Mouse (Mus musculus) forebrain, embryonic 16.5 days (tissue): ENCODE data around the gene Mex3d. TPM values are rescaled to one million over a fixed set of nuclear protein-coding genes. Genes with fewer than 3 reads are reported as not detected.

Experiments used
- ATAC-seq: fragments of 200-750 bp; cut with Nextera tagmentation; 2 replicates; pipeline ENCODE4 v1.8.0; 2017; ENCODE audit warnings: mild to moderate bottlenecking, moderate library complexity
- H3K27ac ChIP-seq: fragments of 300-500 bp; sonication (generic); 2 replicates; pipeline ENCODE4 v1.5.1; 2014; ENCODE audit warnings: low read length, control low read depth
- H3K27me3 ChIP-seq: fragments of 300-500 bp; sonication (generic); replicated peaks from 2 replicates; pipeline ENCODE4 v1.6.1; 2014; ENCODE audit warnings: low read length; ENCODE audit not compliant: control insufficient read depth, insufficient read depth
- H3K36me3 ChIP-seq: fragments of 300-500 bp; sonication (generic); 2 replicates; pipeline ENCODE4 v1.6.1; 2014; ENCODE audit not compliant: control insufficient read depth, insufficient read depth
- H3K4me1 ChIP-seq: fragments of 300-500 bp; sonication (generic); replicated peaks from 2 replicates; pipeline ENCODE4 v1.6.1; 2014; ENCODE audit warnings: low read length; ENCODE audit not compliant: control insufficient read depth, insufficient read depth
- H3K4me2 ChIP-seq: fragments of 300-500 bp; sonication (generic); 2 replicates; pipeline ENCODE4 v1.6.1; 2014; ENCODE audit warnings: mild to moderate bottlenecking, low read length, control low read depth
- H3K4me3 ChIP-seq: fragments of 300-500 bp; sonication (generic); replicated peaks from 2 replicates; pipeline ENCODE4 v1.5.1; 2014; ENCODE audit warnings: mild to moderate bottlenecking, low read length, control low read depth
- H3K9ac ChIP-seq: fragments of 300-500 bp; sonication (generic); replicated peaks from 2 replicates; pipeline ENCODE4 v1.6.1; 2014; ENCODE audit warnings: low read depth, low read length, control low read depth
- H3K9me3 ChIP-seq: fragments of 300-500 bp; sonication (generic); 2 replicates; pipeline ENCODE4 v1.6.1; 2016; ENCODE audit warnings: low read length; ENCODE audit not compliant: control insufficient read depth
- whole genome bisulfite sequencing: fragments of 180-500 bp; shearing (Covaris S2); extraction: QIAGEN DNeasy Blood & Tissue Kit; methylation state at CpG from one replicate; pipeline ENCODE4 v1.1.7; 2014; 5-methylcytosine and 5-hydroxymethylcytosine counted together
- polyA plus RNA-seq: library from polyadenylated mRNA; unstranded; fragments of >200 nt; fragmentation: Nextera tagmentation; extraction: Ambion mirVana; gene quantifications from 2 replicates; pipeline ENCODE4 v1.2.1, GENCODE M21; 2015

Mex3d gene
- polyA plus RNA-seq, 1 experiment from 2014 or later = 16.3 TPM

GRCm38 (mm10) chr10:80343425-80343895, 44.0 kb downstream of the Mex3d start:
- Histone ChIP-seq H3K9ac (0 out of 2 replicates have a peak overlapping the region, but pooled peaks have one; percentile 1), H3K36me3 (no peaks in the 10 kb centered on the region), H3K4me3 (peak overlapping the region; percentile 40), H3K27ac (no peak overlapping the region), H3K4me1 (peaks cover 25% of the 10 kb centered on the region), H3K4me2 (peak overlapping the region; percentile 57), H3K9me3 (no peaks in the 10 kb centered on the region), H3K27me3 (peaks cover 77% of the 10 kb centered on the region)
- no peak for ATAC-seq
- 26% methylated on average over 12 of the region's 13 CpGs for WGBS

GRCm38 (mm10) chr10:80342749-80343424, 44.6 kb downstream of the Mex3d start:
- under 1% methylated on average over 31 of the region's 33 CpGs for WGBS
- no peaks in the 10 kb centered on the region for H3K36me3 ChIP-seq
- H3K4me3 ChIP-seq = peak overlapping the region; percentile 40

GRCm38 (mm10) chr10:80342305-80342748, 45.1 kb downstream of the Mex3d start:
- Histone ChIP-seq H3K4me1 (peaks cover 21% of the 10 kb centered on the region), H3K27ac (no peak overlapping the region), H3K9ac (peak overlapping the region; percentile 12), H3K4me2 (peak overlapping the region; percentile 57), H3K9me3 (no peaks in the 10 kb centered on the region), H3K27me3 (peaks cover 66% of the 10 kb centered on the region), H3K36me3 (no peaks in the 10 kb centered on the region), H3K4me3 (peak overlapping the region; percentile 40)
- ATAC-seq = peak; percentile 13
- WGBS = 1% methylated on average over 26 of the region's 26 CpGs

More at GRCm38 (mm10) chr10:80342749-80343424, 44.6 kb downstream of the Mex3d start:
- peaks cover 21% of the 10 kb centered on the region for H3K4me1 ChIP-seq
- ATAC-seq = peak; percentile 80
- peak overlapping the region; percentile 12 for H3K9ac ChIP-seq
- H3K9me3 ChIP-seq = no peaks in the 10 kb centered on the region
- H3K4me2 ChIP-seq = peak overlapping the region; percentile 57
- H3K27me3 ChIP-seq = peaks cover 71% of the 10 kb centered on the region
- no peak overlapping the region for H3K27ac ChIP-seq

DNA sequence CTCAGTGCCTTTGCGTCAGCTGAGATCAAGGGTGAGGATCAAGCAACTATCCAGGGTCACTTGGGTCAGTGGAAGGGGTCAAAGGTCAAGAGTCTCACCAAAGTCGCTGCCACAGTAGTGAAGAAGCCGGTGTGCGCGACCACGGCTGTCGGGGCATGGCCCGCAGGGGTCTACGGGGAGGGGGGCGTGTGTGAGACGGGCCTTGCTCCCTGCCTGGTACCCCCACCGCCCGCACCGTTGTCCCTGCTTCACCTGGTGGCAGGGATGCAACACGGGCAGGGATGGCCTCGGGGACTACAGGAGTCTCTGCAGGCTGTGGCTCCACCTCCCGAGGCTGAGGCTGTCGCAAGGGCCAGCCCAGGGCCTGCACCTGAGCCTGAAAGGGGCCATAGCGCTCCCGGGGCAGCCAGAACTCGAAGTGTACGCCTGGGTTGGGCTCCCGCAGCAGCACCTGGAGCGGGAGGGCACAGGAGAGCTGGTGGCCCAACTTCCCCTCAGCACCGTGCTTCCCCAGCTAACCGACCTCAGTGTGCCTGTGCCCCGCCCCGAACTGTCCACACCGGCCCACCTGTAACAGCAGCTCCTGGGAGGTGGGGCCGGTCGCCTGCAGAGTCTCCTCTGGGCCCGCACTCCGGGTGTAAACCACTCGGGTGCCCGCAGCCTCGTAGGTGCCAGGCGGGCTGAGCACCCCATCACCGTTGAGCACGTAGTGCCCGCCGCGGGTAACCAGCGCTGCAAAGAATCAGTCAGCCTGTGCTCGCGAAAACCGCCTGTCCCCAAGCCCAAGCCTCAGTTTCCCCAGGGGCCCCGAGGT, 45.8 kb downstream of the Mex3d start:
- Histone ChIP-seq H3K4me3 (peak overlapping the region; percentile 40), H3K36me3 (no peaks in the 10 kb centered on the region), H3K4me2 (peak overlapping the region; percentile 57), H3K9me3 (no peaks in the 10 kb centered on the region), H3K9ac (peak overlapping the region; percentile 5; the same call in 1 of the 2 replicates), H3K27me3 (peaks cover 63% of the 10 kb centered on the region), H3K27ac (no peak overlapping the region), H3K4me1 (peaks cover 21% of the 10 kb centered on the region)
- ATAC-seq = no peak
- WGBS = 2% methylated on average over 47 of the region's 47 CpGs

GRCm38 (mm10) chr10:80341026-80341425, 46.4 kb downstream of the Mex3d start:
- ATAC-seq = no peak
- H3K4me1 ChIP-seq = peaks cover 21% of the 10 kb centered on the region

DNA sequence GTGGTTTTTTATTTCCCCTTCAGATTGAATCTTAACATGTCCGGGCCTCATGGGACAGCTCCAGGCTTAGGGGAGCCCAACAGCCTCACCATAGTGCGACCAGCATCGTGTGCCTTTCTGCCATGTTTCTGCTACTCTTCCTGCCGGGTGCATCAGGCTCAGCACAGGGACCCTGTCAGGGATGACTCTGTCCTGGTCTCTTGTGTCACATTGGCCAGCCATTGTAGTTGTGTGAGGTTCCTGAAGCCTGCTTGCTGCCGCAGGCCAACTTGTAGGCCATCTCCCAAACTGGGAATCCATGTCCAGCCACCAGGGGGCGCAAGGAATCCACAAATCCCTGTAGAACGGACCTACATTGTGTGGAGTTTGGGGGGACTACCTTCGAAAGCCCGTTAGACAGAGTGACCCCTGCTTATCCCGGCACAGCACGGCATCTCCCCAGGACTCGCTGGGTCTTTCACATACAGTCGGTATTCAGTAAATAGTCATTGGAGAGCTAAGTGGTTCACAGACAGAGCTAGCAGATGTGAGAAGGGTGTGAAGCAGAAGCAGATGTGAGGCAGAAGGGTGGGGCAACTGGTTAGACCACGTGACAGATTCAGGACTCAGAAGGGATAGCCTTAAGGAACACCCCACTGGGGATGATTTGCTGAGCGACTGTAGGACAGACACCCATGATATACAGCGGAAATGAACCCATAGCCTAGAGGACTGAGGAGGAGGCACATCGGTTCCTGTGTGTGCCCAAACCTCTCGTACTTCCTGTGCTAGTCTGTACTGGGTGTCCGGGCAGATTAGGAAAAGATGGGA, 47.3 kb downstream of the Mex3d start:
- ATAC-seq = peak; percentile 18; the same call in 1 of the 2 replicates
- Histone ChIP-seq H3K9ac (no peak overlapping the region), H3K36me3 (no peaks in the 10 kb centered on the region), H3K27ac (no peak overlapping the region), H3K4me3 (no peak overlapping the region), H3K9me3 (no peaks in the 10 kb centered on the region), H3K4me2 (0 out of 2 replicates have a peak overlapping the region, but pooled peaks have one; percentile 21), H3K4me1 (peaks cover 21% of the 10 kb centered on the region), H3K27me3 (peaks cover 50% of the 10 kb centered on the region)
- WGBS = 22% methylated on average over 19 of the region's 19 CpGs

More at GRCm38 (mm10) chr10:80341026-80341425, 46.4 kb downstream of the Mex3d start:
- Histone ChIP-seq H3K4me2 (no peak overlapping the region), H3K9me3 (no peaks in the 10 kb centered on the region), H3K36me3 (no peaks in the 10 kb centered on the region), H3K27ac (no peak overlapping the region), H3K9ac (0 out of 2 replicates have a peak overlapping the region, but pooled peaks have one; percentile 14), H3K4me3 (no peak overlapping the region), H3K27me3 (peaks cover 59% of the 10 kb centered on the region)
- 12% methylated on average over 21 of the region's 21 CpGs for WGBS

DNA sequence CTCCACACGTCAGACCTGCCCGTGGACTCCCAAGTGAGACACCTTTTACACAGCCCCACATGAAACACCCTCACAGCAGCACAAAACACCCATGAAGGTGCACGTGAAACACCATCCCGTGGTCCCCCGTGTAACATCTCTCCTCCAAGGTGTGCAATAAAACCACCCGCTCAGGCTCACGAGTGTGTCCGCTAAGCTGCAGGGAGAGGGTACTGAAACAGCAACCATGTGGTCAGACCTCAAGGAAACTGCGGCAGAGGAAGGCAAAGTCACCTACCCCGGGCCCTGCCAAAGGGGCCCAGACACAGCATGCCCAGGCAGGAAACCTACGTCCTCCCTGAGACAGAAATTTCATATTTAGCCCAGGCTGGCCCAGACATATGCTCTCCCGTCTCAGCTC, 51.2 kb downstream of the Mex3d start:
- no peak overlapping the region for H3K27ac ChIP-seq
- ATAC-seq = no peak
- H3K4me3 ChIP-seq = no peak overlapping the region
- H3K9ac ChIP-seq = no peak overlapping the region
- no peaks in the 10 kb centered on the region for H3K4me1 ChIP-seq
- 88% methylated on average over 12 of the region's 12 CpGs for WGBS
- H3K36me3 ChIP-seq = no peaks in the 10 kb centered on the region
- H3K9me3 ChIP-seq = no peaks in the 10 kb centered on the region
- no peak overlapping the region for H3K4me2 ChIP-seq
- peaks cover 12% of the 10 kb centered on the region for H3K27me3 ChIP-seq

DNA sequence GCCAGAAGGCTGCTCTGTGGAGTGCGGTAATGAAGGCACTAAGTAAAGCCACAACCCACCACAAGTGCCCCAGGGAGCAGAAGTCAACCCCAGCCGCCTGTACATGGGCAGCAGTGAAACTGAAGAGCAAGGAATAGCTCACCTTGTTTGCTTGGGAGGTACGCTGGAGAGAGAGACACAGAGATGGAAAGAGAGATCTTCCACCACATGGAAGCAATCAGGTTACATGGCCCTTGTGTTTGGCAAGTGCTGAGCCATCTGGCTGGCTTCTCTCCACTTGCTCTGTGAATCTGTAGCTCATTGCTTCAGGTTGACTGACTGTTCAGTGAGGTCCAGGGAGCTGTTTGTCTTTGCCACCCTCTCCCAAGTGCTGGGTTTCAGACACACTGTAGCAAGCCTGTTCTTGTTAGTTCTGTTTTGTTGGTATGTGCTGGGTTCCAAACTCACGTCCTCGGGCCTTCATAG, 54.9 kb downstream of the Mex3d start:
- no peak for ATAC-seq
- WGBS = 79% methylated on average over 5 of the region's 5 CpGs
- Histone ChIP-seq H3K9me3 (no peaks in the 10 kb centered on the region), H3K36me3 (no peaks in the 10 kb centered on the region), H3K4me2 (no peak overlapping the region), H3K27ac (no peak overlapping the region), H3K4me1 (peaks cover 8% of the 10 kb centered on the region), H3K27me3 (no peaks in the 10 kb centered on the region), H3K4me3 (no peak overlapping the region), H3K9ac (no peak overlapping the region)
